Mouse (Mus musculus): ENCODE data around the gene Opn1sw.

- no peak for TF ChIP-seq CTCF (IDR thresholded peaks at IDR 0.05; ENCODE audit: borderline replicate concordance, insufficient read depth, low read depth, low read length)
- no peak for TF ChIP-seq POLR2A (IDR thresholded peaks at IDR 0.05; ENCODE audit: borderline replicate concordance, insufficient read depth, low read length)
These were observed 9.3 kb upstream of the Opn1sw start for GRCm38 (mm10) chr6:29397575-29397974.
